Mouse (Mus musculus) kidney, adult 11 months (tissue): ENCODE results near the gene Sec31a.

Source experiments
- DNase-seq: peaks from one replicate; pipeline ENCODE4 v3.0.0; 2022

Sec31a gene

GRCm38 (mm10) chr5:100396753-100397152 lies 19.3 kb downstream of the Sec31a start:
- DNase-seq: no peak

GRCm38 (mm10) chr5:100393681-100394080 lies 22.4 kb downstream of the Sec31a start:
- no peak for DNase-seq

- DNase-seq: no peak
Observed at GRCm38 (mm10) chr5:100392436-100392955, 23.5 kb downstream of the Sec31a start.

- no peak for DNase-seq
Observed at GRCm38 (mm10) chr5:100383782-100384510, 32.1 kb downstream of the Sec31a start.

- DNase-seq: no peak
Observed at GRCm38 (mm10) chr5:100381094-100381493, 34.9 kb downstream of the Sec31a start.

GRCm38 (mm10) chr5:100380277-100380676 lies 35.8 kb downstream of the Sec31a start:
- peak; percentile 88 for DNase-seq

- DNase-seq: no peak
Observed at GRCm38 (mm10) chr5:100378981-100379380, 37.1 kb downstream of the Sec31a start.

GRCm38 (mm10) chr5:100378211-100378610 lies 37.8 kb downstream of the Sec31a start:
- DNase-seq: no peak

GRCm38 (mm10) chr5:100377376-100377775 lies 38.7 kb downstream of the Sec31a start:
- no peak for DNase-seq

GRCm38 (mm10) chr5:100374703-100375102 lies 41.3 kb downstream of the Sec31a start:
- no peak for DNase-seq

- DNase-seq: peak; percentile 38
Observed at GRCm38 (mm10) chr5:100373952-100374351, 42.1 kb downstream of the Sec31a start.

- DNase-seq: no peak
Observed at GRCm38 (mm10) chr5:100370919-100371318, 45.1 kb downstream of the Sec31a start.

- peak; percentile 70 for DNase-seq
Observed at GRCm38 (mm10) chr5:100369825-100370459, 46.1 kb downstream of the Sec31a start.

GRCm38 (mm10) chr5:100369093-100369492 lies 46.9 kb downstream of the Sec31a start:
- no peak for DNase-seq

- no peak for DNase-seq
Observed at GRCm38 (mm10) chr5:100368527-100368926, 47.5 kb downstream of the Sec31a start.

GRCm38 (mm10) chr5:100367051-100367450 lies 49.0 kb downstream of the Sec31a start:
- peak; percentile 31 for DNase-seq

- DNase-seq: no peak
Observed at GRCm38 (mm10) chr5:100360296-100360695, 55.7 kb downstream of the Sec31a start.

GRCm38 (mm10) chr5:100358334-100358733 lies 57.7 kb downstream of the Sec31a start:
- DNase-seq: no peak

GRCm38 (mm10) chr5:100354644-100355043 lies 61.4 kb downstream of the Sec31a start:
- DNase-seq: no peak

- DNase-seq: peak; percentile 37
Observed at GRCm38 (mm10) chr5:100352986-100353848, 62.8 kb downstream of the Sec31a start.

- no peak for DNase-seq
Observed at GRCm38 (mm10) chr5:100350907-100351456, 65.1 kb downstream of the Sec31a start.

- no peak for DNase-seq
Observed at GRCm38 (mm10) chr5:100349287-100350215, 66.5 kb downstream of the Sec31a start.
